Mouse (Mus musculus) ES-E14 (cell line): ENCODE data around the gene Tbccd1. TPM values are rescaled to one million over a fixed set of nuclear protein-coding genes. Genes with fewer than 3 reads are reported as not detected.
A peak's percentile ranks its signal among the peaks of the same experiment; 100 is the strongest.

Source experiments
- DNase-seq: peaks from one replicate; pipeline ENCODE4 v3.0.0-alpha.2; 2013; ENCODE audit warnings: low read depth, low spot score
- H3K27ac ChIP-seq: 2 replicates; pipeline ENCODE4 v1.5.1; 2012; ENCODE audit warnings: low read depth, mild to moderate bottlenecking, low read length, moderate library complexity, mixed read lengths; ENCODE audit not compliant: poor library complexity, insufficient read depth, severe bottlenecking
- H3K36me3 ChIP-seq: 2 replicates; pipeline ENCODE4 v1.6.1; 2012; ENCODE audit warnings: mild to moderate bottlenecking, low read length, moderate library complexity, mixed read lengths; ENCODE audit not compliant: control insufficient read depth, poor library complexity, insufficient read depth, severe bottlenecking
- H3K4me1 ChIP-seq, 2 experiments: fragments of 150-350 bp in 1 of 2; sonication (generic) in 1 of 2; 2 replicates each; pipeline ENCODE4 v1.6.1; 2012; ENCODE audit warnings: low read length in 2 of 2, mild to moderate bottlenecking in 1 of 2, mixed read lengths in 1 of 2; ENCODE audit not compliant: control insufficient read depth in 2 of 2, insufficient read depth in 2 of 2, poor library complexity in 1 of 2
- H3K4me3 ChIP-seq, 2 experiments: fragments of 150-350 bp in 1 of 2; sonication (generic) in 1 of 2; 2 replicates each; pipeline ENCODE4 v1.5.1; 2012; ENCODE audit warnings: low read length in 2 of 2, low read depth in 1 of 2, mild to moderate bottlenecking in 1 of 2, mixed read lengths in 1 of 2; ENCODE audit not compliant: insufficient read depth in 1 of 2, poor library complexity in 1 of 2, severe bottlenecking in 1 of 2
- H3K9ac ChIP-seq: 2 replicates; pipeline ENCODE4 v1.6.1; 2012; ENCODE audit warnings: low read depth, mild to moderate bottlenecking, low read length, mixed read lengths; ENCODE audit not compliant: poor library complexity, insufficient read depth, severe bottlenecking
- H3K9me3 ChIP-seq: fragments of 150-350 bp; sonication (generic); 2 replicates; pipeline ENCODE4 v1.6.1; 2012; ENCODE audit warnings: low read depth, mild to moderate bottlenecking, low read length; ENCODE audit not compliant: control insufficient read depth, insufficient read depth
- CHD2 ChIP-seq: IDR thresholded peaks from 2 replicates; pipeline ENCODE4 v1.6.1; 2014; ENCODE audit warnings: mild to moderate bottlenecking, low read depth, low read length, inconsistent platforms
- HCFC1 ChIP-seq: IDR thresholded peaks from 2 replicates; pipeline ENCODE4 v1.6.1; 2012; ENCODE audit warnings: low read length, inconsistent platforms, borderline replicate concordance; ENCODE audit not compliant: insufficient read depth
- MAFK ChIP-seq: IDR thresholded peaks from 2 replicates; pipeline ENCODE4 v1.6.1; 2014; ENCODE audit warnings: mild to moderate bottlenecking, low read depth, low read length, inconsistent platforms; ENCODE audit not compliant: insufficient read depth
- ZC3H11A ChIP-seq: IDR thresholded peaks from 2 replicates; pipeline ENCODE4 v1.6.1; 2012; ENCODE audit warnings: low read depth, mild to moderate bottlenecking, inconsistent platforms, low read length, borderline replicate concordance
- ZNF384 ChIP-seq: IDR thresholded peaks from 2 replicates; pipeline ENCODE4 v1.6.1; 2012; ENCODE audit warnings: low read depth, low read length, inconsistent platforms
- in situ Hi-C, 2 experiments: fragments of 600-800 bp; cut with MboI; formaldehyde crosslinking; loops; one replicate each; pipeline ENCODE4 v1.15.1; 2025; ENCODE audit warnings: low sequenced_read_pairs in 2 of 2, inconsistent platforms in 1 of 2; ENCODE audit not compliant: unreplicated experiment in 2 of 2
- total RNA-seq: library from RNA; depleted of rRNA; stranded (reverse); fragments of 300-350 nt; gene quantifications from 2 replicates; pipeline ENCODE4 v1.2.3, GENCODE M21; 2012

The Tbccd1 gene
- total RNA-seq, 1 experiment = 17.5 TPM

- no peaks in the 10 kb centered on the region for H3K9me3 ChIP-seq
- no peak overlapping the region for H3K4me3 ChIP-seq
- DNase-seq = no peak
- in situ Hi-C loops = no loop called here
- H3K36me3 ChIP-seq = no peaks in the 10 kb centered on the region
- H3K4me1 ChIP-seq = peaks cover 0 to 9% of the 10 kb centered on the region in 2 experiments; a peak in 3 of 4 replicates
- no peak for TF ChIP-seq MAFK
- no peak for TF ChIP-seq ZNF384
- TF ChIP-seq HCFC1 = no peak
- no peak for TF ChIP-seq ZC3H11A
- TF ChIP-seq CHD2 = no peak
- H3K27ac ChIP-seq = no peak overlapping the region
- no peak overlapping the region for H3K9ac ChIP-seq
These were observed 39.1 kb upstream of the Tbccd1 start for GRCm38 (mm10) chr16:22896618-22897017.

GRCm38 (mm10) chr16:22894095-22894494 is 36.6 kb upstream of the Tbccd1 start:
- DNase-seq = peak; percentile 30
- TF ChIP-seq CHD2 (no peak), ZNF384 (peak; percentile 80)
- in situ Hi-C loops = no loop called here

GRCm38 (mm10) chr16:22891733-22892154 is 34.3 kb upstream of the Tbccd1 start:
- no peak for DNase-seq
- in situ Hi-C loops = no loop called here
- Histone ChIP-seq H3K27ac (no peak overlapping the region), H3K9me3 (no peaks in the 10 kb centered on the region), H3K9ac (no peak overlapping the region), H3K4me1 (peaks cover 0 to 6% of the 10 kb centered on the region in 2 experiments; a peak in 3 of 4 replicates), H3K36me3 (no peaks in the 10 kb centered on the region), H3K4me3 (no peak overlapping the region)
- no peak for TF ChIP-seq HCFC1

More at GRCm38 (mm10) chr16:22894095-22894494, 36.6 kb upstream of the Tbccd1 start:
- Histone ChIP-seq H3K36me3 (no peaks in the 10 kb centered on the region), H3K4me3 (no peak overlapping the region), H3K9ac (no peak overlapping the region), H3K9me3 (no peaks in the 10 kb centered on the region), H3K4me1 (peaks cover 0 to 6% of the 10 kb centered on the region in 2 experiments; a peak in 3 of 4 replicates), H3K27ac (no peak overlapping the region)

- in situ Hi-C loops = no loop called here
- DNase-seq = no peak
These were observed 33.4 kb upstream of the Tbccd1 start, which contains the start of gene Ahsg for GRCm38 (mm10) chr16:22890683-22891510. Gene Ahsg, plus strand, starts transcription at chr16:22891277.

More at GRCm38 (mm10) chr16:22890683-22891510, 33.4 kb upstream of the Tbccd1 start, which contains the start of gene Ahsg:
- Histone ChIP-seq H3K36me3 (no peaks in the 10 kb centered on the region), H3K9ac (no peak within 1 kb of the TSS), H3K27ac (no peak within 1 kb of the TSS), H3K4me3 (no peak within 1 kb of the TSS), H3K4me1 (peaks cover 0 to 6% of the 10 kb centered on the region in 2 experiments; a peak in 3 of 4 replicates), H3K9me3 (no peaks in the 10 kb centered on the region)
- TF ChIP-seq MAFK (no peak), ZC3H11A (no peak), HCFC1 (no peak), ZNF384 (no peak), CHD2 (no peak)
